Mouse (Mus musculus) adipocyte (in vitro differentiated cells): Measurements from ENCODE around the gene Card10.
A peak's percentile ranks its signal among the peaks of the same experiment; 100 is the strongest.

Experiments used
- DNase-seq: peaks from one replicate; pipeline ENCODE4 v3.0.0-alpha.2; 2016; ENCODE audit warnings: low spot score

Gene Card10

DNA sequence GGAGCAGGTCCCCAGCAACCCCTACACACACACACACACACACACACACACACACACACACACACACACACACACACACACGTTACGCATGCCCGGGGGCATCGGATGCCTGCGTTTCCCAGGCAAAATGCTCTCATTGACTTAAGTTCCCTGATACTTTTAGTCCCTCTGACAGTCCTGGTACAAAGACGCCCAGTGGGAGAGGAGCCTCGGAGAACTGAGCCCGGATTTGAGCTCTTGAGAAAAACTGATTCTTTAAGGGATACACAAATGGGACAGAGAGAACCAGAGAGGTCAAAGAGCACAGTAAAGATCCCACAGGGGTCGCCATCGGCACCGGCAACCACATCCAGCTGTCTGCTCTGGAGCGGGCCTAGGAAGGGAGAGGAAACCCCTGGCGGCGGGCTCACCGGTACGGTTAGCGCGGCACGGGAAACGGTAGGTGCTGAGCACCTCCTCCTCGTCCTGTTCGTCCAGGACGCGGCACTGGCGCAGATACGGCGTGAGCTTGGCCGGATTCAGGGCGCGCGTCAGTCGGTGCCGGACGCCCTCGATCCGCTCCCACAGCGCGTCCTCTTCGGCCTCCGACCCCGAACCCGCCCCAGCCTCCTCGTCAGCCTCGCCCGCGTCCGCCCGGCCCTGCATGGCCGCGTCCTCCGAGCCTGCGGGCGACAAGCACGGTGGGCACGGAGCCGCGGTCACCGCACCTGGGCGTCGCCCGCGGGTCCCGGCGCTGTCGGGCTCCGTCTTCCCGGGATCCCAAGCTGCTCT, 686 bp downstream of the Card10 start:
- no peak for DNase-seq

DNA sequence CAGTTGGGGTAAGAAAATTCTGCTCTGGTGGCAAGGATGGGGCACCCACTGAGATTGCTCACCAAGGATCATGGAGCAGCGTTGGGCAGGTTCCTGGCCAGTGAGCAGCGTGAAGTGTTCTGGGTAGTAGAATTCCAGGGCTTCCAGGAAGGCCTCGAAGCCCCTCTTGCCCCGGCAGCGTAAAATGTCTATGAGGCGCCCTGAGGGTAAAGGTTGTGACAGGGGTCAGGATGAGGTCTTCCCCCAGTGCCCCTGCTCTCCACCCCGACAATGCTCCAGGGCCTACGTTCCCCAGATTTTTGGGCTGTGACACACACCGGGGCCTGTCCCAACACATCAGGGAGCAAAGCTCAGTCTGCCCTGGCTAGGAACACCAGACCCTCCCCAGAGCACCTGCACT, 1.3 kb downstream of the Card10 start:
- DNase-seq: no peak

DNA sequence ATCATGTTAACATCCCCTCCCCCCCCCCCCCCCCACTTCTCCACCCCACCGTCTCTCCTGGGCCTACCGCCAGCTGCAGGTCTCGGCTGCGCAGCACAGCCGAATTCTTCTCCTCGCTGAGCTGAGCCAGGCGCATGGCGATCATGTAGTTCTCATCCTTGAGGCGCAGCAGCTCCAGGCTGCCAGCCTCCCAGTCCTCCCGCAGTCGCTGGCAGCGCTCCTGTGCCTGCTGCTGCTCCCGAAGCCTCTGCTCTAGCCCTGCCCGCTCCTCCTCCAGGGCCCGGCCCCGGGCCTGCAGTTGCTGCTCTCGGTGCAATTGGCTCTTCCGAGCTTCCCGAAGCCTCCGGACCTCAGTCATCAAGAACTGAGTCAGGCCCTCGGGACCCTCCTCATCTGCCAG, 3.8 kb downstream of the Card10 start:
- DNase-seq: no peak

DNA sequence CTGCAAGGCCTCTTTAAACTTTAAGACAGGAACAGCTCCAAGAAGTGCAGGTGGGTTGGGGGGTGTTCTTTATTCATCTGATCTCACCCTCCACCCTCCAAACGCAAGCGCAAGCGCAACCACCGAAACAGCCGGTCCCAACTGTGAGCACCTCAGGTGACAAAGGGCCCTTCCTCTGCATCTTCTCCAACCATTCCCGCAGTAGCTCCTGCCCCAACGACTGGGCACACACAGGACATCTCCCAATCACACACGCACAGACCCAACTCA, 5.8 kb downstream of the Card10 start:
- no peak for DNase-seq

DNA sequence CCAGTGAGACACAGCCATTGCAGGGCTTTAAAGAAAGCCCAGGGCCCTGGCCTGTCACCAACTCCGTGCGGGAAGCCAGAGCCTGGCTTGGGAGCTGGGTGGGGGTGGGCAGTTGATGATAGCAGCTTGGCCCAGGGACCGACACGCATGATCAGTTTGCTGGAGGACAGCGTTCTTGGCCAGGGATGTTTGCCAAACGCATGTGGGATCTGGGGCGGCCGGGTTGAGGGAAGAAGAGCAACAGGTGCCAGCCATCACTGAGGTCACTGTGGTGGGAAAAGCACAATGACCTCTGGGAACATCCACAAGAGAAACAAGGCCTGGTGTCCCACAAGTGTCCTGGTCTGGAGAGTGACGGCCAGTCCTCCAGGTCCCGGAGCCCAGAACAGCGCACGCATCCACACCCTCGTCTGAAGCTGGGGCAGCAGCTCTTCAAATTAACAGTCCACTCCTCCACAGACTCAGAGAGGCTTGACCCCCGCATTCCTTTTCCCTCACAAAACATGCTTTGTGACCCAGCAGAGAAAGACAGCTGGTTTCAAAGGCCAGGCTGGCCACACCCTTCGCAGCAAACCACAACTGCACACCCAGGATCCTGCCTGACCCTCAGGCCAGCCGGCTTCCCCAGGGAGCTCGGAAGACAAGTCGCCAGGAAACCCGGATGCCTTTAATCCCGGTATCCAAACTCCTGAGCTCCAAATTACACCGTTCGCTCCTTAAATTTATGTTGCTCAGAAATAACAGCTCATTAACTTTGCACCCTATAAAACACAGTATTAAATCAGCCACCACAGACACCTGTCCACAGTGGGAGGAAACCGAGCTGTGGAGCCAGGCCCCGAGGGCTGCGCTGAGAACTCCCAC, 6.4 kb downstream of the Card10 start:
- DNase-seq: no peak

DNA sequence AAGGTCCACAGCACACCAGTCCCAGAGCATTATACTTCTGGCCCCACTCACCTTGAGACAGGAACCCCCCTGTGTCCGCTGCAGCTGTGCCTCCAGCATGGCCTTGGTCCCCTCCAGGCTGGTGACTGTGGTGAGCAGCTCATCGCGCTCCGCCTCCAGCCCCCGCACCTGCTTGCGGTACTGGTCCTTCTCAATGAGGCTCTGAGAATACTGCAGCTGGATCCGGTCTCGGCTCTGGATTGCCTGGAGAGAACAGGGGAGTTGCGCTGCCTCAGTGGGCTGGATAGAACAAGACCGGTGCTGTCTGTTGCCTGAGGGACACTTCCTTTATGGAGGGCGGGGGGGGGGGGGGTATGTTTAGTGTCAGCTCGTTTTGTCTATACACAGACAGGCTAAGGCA, 11.9 kb downstream of the Card10 start:
- no peak for DNase-seq

DNA sequence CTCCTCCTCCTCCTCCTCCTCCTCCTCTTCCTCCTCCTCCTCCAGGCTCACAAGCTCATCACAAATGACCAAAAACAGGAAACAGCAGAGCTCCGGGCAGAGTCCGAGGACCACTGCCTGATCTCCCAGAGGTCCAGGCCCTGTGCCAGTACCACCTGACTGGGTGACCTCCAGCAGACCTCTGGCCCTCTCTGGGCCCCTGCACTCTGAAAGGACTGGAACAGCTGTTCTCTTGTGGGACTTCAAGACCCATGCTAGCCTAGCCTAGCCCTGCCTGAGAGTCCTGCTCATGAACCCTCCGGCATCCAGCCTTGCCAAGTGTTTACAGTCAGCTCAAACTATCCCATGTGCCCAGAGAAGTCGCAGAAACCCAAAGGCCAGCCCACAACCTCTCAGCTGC, 12.4 kb downstream of the Card10 start:
- peak; percentile 55 for DNase-seq

DNA sequence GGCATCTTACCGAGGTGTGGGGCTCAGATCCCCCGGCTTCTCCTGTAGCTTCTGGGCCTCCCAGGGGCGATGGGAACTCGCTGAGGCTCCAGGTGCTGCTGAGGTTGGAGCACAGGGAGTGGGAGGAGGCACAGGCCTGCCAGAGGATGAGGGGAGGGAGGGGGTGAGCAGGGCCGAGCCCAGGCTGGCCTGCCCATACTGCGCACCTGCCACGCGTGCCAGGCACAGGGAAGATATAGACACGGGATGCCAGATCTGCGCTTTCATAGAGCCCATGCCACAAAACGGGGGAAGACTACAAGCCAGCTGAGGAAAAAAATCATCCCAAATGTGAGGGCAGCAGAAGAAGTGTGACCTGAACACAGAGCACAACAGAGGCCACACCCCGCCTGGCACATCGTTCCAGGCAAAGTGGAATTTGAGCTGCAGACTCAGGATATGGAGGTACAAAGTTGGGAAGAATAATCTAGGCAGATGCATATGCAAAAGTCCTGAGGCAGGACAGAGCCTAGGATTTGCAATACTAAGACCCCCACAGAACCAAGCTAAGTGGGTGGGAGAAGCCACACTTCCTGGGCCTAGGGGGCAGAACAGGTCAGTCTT, 13.0 kb downstream of the Card10 start:
- no peak for DNase-seq

DNA sequence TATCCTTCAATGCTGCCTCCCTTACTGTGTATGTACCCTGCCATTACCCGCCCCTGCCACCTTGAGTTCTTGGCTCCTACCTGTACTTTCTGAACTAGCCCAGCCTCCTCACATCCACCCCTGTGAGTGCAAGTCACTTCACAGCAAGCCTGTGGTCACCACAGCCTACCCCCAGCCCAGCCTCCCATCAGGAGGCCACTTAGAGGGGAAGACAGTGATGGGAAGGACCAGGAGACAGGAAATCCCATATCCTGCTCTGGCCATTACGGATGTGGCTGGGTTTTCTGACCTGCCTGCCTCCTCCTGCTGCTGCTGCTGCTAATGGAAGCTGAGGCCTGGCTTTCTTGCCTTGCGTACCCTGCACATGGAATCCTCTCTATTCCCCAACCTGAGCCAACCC, 14.8 kb downstream of the Card10 start:
- DNase-seq: no peak

DNA sequence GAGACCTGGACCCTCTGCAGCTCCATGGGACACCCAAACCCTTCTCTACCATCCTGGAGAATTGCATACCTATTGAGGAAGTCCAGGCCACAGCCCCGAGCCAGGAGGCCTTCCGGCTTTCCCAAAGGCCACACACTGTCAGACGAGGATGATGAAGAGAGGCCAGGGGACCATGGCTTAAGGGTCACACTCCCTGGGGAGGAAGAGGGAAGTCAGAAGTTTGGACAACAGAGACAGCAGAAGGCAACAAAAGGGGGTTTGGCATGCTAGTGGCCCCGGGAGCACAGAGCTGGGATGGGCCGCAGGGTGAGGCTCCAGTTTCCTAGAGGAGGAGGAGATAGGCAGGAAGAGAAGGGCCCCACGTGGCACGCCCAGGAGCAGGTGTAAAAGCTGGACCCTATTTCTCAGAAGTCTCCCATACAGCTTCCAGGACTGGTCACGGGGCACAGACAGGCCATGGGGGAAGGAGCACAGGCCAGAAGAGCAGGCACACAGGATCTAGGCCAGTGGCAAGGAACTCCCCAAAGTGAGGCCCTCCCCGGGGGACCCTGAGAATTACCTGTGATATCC, 15.5 kb downstream of the Card10 start:
- no peak for DNase-seq

DNA sequence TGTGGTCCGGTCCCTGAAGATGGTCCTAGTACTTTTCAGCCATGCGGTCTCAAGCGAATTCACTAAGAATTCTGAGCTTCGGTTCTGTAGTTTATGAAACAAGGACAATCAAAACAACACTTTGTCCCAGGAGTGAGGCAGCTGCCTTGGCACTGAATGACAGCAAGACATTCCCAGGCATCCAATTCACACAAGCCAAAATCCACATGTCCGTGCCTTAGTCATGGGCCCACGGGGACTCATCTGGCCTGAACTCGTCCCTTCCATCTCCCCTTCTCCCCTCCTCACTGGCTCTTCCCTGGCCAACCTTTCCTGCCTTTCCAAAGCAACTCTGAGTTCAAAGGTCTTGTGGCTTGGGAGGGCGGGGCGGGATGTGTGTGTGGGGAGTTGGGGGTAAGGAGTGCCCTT, 16.4 kb downstream of the Card10 start:
- DNase-seq: peak; percentile 97

DNA sequence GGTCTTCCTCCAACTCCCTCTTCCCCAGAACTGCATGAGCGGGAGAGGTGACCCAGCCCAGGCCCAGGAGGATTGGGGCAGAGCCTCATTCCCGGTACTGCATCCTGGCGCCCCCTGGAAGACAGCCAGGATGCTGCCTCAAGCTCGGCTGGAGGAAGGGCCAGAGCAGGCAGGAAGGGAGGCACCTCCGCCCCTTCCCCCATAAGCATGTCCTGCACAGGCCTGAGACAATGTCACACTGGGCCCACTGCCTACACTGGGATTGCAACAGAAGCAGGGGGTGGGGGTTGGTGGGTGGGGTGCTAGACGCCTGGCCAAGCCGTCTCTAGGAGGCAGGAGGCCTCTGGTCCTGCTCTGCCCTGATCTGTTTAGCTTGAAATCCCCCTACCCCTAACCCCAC, 16.9 kb downstream of the Card10 start:
- DNase-seq: peak; percentile 90

DNA sequence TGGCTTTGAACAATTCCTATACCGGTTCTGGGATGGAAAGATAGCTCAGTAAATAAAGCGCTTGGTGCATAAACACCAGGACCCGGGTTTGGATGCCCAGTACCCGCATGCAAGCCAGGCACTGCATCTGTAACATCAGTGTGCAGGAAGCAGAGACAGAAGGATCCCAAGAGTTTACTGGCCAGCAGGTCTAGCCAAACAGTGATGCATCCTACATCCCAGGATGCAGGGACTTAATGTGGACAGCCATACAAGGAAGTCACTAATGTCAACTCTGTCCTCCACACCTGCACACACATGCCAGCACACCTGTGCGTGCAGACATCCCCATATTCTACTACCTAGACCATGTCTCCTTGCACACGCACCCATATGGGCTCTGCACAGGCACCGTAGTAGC, 17.6 kb downstream of the Card10 start:
- no peak for DNase-seq

DNA sequence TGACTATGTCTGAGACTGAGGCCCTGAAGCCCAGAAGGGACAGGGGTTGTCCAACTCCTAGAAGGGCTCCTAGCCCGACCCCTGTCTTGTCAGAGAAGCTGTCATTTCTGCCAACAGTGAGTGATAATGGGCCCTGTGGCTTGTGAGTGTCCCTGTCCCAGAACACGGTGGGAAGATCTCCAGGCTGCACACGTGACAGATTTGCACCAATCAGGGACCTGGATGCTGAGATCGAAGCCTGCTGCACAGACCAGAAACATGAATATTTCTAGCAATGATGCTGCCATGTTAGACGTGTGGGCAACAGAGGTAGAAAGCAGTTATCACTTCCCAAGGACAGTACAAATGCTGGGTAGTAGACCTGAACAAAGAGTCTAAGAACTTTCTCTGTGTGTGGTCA, 18.3 kb downstream of the Card10 start:
- DNase-seq: peak; percentile 53

DNA sequence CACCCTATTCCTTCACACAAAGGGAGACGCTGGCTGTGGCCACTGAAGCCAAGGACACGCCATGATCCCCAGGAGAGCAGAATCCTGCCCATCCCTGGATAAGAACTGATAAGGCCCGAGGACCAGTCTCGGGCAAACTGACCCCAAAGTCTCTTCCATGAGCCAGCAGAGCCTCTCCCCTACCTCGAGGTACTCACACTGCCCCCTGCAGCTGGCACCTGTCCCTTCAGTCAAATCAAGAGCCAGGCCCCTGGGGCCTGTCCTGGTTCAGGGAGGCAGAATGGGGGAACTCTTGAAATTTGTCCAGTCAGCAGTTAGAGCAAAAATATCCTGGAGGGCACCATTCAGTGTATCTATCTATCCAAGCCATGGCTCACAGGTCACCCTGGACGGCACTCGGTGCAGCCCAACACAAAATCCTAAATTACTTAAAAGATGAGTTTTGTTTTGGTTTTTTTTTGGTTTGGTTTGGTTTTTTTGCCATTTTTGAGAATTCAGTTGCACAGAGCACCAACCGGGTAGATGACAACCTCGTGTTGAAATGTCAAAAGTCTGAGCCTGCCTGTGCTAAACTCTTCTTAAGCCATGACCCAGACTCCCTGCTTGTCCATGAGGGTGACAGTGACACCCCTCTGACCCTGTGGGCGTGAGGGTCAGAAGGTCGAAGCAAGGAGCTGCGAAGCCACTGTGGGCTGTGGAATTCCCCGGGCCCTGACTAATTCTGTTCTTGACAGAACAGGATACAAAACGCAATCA, 20.3 kb downstream of the Card10 start:
- no peak for DNase-seq

DNA sequence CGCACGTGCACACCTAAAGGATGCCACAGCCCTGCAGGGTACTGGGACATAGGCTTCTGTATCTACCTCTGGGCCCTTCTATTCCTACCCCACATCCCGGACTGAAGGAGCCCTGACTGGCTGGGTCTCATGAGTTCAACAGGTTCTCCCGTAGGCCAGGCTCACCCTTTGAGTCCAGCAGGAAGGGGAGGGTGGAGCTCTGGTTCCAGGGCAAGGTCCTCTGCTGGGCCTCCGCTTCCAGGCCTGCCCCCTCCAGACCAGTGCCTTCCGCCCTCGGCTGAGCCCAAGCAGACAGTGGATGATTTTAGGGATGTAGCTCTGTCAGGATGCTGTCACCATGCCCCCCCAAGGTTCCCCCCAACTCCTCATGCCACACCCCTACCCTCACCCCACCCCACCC, 21.9 kb downstream of the Card10 start:
- no peak for DNase-seq

DNA sequence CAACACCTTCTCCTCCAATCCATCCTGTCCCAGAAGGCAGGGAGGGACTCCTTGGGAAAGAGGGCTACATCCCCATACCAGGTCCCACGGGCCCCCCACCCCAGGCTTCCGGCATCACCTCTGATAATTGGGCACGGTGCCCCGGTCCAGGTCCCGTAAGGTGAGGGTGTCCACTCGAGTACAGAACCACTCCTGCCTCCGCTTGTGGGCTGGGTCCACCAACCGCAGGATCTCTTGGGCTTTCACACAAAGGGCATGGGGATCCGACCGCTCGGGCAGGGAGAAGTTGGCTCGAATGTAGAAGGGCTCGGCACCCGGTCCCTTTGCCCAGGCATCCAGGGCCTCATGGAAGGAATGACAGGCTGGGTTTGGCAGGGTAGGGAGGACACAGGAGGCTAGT, 22.5 kb downstream of the Card10 start:
- DNase-seq: no peak

DNA sequence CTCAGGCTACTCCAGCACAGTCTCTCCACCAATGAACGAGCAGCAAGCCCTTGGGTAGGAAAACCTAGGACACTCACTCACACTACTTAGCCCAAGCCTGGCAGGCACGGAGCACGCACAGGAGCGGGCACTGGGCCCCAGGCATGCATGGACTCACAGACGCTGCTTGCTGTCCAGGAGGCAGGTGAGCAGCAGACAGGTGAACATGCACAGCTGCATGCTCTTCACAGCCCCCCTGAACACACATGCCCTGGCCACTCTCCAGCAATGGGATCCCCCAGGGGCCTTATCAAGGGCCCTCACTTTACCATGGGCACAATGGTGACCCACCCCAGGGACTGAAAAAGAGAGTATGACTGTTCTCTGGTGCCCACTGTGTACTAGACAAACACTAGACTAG, 23.2 kb downstream of the Card10 start:
- DNase-seq: no peak

DNA sequence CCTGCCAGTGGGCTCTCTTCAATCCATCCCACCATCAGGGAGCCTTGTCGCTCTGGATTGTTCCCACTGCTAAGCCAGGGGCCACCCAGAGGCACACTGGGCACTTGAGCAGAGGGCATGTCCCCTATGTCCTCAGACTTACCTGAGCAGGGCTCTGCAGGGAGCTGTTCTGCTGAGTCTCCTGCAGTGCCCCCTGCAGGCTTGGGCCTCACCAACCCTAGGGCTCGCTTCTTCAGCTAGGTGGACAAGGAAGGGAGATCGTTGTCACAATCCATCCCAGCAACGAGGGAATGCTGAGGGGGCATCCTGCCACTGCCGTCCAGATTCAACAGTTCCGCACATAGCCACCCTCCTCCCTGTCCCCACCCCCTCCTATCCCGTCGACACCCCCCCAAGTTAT, 23.6 kb downstream of the Card10 start:
- DNase-seq: no peak

DNA sequence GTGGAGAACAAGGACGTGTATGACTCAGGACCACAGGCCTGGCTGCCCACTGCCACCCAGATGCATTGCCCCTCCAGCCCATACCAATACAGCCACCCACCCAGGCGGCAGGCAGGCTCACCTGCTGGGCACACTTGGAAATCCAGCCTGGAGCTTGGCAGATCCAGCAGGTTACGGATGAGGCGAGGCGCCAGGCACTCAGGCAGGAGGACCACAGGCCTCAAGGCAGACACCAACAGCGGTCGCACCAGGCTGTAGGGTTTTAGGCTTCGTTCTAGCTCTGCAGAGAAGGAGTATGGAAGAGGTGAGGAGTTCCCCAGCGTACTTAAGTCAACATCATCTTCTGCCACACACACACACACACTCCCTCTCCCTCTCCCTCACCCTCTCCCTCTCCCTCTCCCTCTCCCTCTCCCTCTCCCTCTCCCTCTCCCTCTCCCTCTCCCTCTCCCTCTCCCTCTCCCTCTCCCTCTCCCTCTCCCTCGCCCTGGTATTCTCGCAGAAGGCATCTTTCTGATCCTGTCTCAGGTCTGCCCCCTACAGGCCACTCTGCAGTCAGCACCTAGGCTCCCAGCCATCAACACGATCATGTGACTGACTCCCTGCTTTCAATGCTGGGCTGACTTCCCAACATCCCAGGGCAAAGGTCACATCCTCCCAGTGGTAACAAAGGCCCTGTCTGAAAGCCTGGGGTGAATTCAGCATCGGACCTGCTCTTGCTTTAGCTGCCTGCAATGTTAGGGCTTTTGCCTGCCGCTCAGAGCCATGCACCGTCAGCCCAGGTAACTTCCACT, 24.6 kb downstream of the Card10 start:
- peak; percentile 97 for DNase-seq

DNA sequence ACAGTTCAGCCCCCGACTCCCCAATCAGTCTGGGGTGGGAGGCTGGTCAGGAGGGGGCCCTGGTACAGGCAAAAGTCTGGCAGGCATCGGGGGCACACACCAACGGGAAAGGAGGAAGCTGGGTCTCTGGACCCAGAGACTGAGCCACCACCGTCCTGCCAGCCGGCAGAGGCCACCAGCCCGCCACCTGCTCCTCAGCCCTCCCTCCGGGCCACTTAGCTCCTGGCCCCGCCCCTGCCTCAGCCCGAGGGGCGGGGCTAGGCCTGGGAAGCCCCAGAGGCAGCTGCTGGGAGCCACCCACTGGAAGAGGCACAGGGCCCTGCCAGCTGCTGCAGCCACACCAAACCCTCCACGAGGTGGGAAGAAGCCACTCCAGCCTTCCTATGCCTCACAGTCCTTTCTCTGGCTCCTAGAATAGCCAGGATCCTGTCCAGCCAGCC, 29.5 kb downstream of the Card10 start, which contains the start of gene Mfng:
Gene Mfng, minus strand, starts transcription at position 186 of the 440 bp plus-strand sequence.
- DNase-seq: no peak
